Mouse (Mus musculus): ENCODE data around the gene Atf6b. TPM values are rescaled to one million over a fixed set of nuclear protein-coding genes. Genes with fewer than 3 reads are reported as not detected.

Gene Atf6b
- polyA plus RNA-seq, 1 experiment from 2014 or later: 17.8 TPM

- no peak overlapping the region for H3K4me2 ChIP-seq (ENCODE audit: low read depth, low read length)
- H3K9me3 ChIP-seq (replicated peaks; ENCODE audit: control insufficient read depth, low read length): no peaks in the 10 kb centered on the region
- H3K4me3 ChIP-seq (ENCODE audit: low read depth, low read length): no peak overlapping the region
- H3K36me3 ChIP-seq (ENCODE audit: control insufficient read depth, insufficient read depth): no peaks in the 10 kb centered on the region
- no peak overlapping the region for H3K27ac ChIP-seq (ENCODE audit: low read length)
- no peak overlapping the region for H3K9ac ChIP-seq (ENCODE audit: low read depth, low read length)
- peaks cover 45% of the 10 kb centered on the region for H3K27me3 ChIP-seq (ENCODE audit: control insufficient read depth, insufficient read depth, low read depth, low read length)
- no peaks in the 10 kb centered on the region for H3K4me1 ChIP-seq (ENCODE audit: control insufficient read depth, low read depth, low read length)
- 60% methylated on average over 12 of the region's 12 CpGs for WGBS (ENCODE audit: insufficient replicate concordance)
- no peak for ATAC-seq (ENCODE audit: low read depth)
Measured at GRCm38 (mm10) chr17:34676671-34677070, 29.7 kb downstream of the Atf6b start.

DNA sequence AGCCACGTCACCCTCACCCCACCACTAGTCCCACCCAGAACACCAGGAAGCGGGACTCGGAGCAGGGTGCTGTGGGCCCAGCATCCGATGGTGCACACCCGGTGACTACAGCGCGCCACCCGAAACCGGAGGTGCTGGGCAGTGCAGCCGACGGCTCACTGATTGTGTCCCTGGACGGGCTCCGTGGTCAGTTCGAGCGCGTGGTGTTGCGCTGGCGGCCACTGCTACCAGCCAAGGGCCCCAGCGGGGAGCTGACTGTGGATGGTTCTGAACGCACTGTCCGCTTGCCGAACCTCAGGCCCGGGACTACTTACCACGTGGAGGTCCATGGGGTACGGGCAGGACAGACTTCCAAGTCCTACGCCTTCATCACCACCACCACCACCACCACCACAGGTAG, 33.2 kb downstream of the Atf6b start:
- Histone ChIP-seq H3K27ac (ENCODE audit: low read length) (no peak overlapping the region), H3K27me3 (ENCODE audit: control insufficient read depth, insufficient read depth, low read depth, low read length) (peaks cover 22% of the 10 kb centered on the region)
- ATAC-seq (ENCODE audit: low read depth): no peak

DNA sequence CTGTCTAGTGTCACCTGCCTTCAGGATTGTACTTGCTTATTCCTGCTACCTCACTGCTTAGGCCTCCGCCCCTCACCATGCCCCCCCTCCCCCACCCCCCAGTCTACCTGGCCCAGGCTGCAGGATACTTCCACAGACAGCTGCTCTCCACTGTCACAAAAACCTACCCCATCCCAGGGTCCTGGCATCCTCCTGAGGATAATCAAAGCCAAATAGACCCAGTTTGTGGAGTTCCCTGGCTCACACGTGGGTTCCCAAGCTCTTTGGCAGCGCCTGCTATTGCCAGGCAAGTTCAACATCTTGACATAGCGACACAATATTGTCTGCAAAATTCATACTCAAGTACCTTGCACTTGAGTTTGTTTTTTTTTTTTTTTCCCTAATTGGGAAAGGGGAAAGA, 33.7 kb downstream of the Atf6b start:
- no peak for ATAC-seq (ENCODE audit: low read depth)
- no peaks in the 10 kb centered on the region for H3K36me3 ChIP-seq (ENCODE audit: control insufficient read depth, insufficient read depth)
- H3K4me1 ChIP-seq (ENCODE audit: control insufficient read depth, low read depth, low read length): no peaks in the 10 kb centered on the region
- WGBS (ENCODE audit: insufficient replicate concordance): 66% methylated on average over 4 of the region's 4 CpGs
- no peak overlapping the region for H3K27ac ChIP-seq (ENCODE audit: low read length)
- H3K9ac ChIP-seq (ENCODE audit: low read depth, low read length): no peak overlapping the region
- no peaks in the 10 kb centered on the region for H3K9me3 ChIP-seq (replicated peaks; ENCODE audit: control insufficient read depth, low read length)
- no peak overlapping the region for H3K4me3 ChIP-seq (ENCODE audit: low read depth, low read length)
- peaks cover 22% of the 10 kb centered on the region for H3K27me3 ChIP-seq (ENCODE audit: control insufficient read depth, insufficient read depth, low read depth, low read length)
- no peak overlapping the region for H3K4me2 ChIP-seq (ENCODE audit: low read depth, low read length)

More for the DNA sequence above, 33.2 kb downstream of the Atf6b start:
- H3K9ac ChIP-seq (ENCODE audit: low read depth, low read length): no peak overlapping the region
- H3K36me3 ChIP-seq (ENCODE audit: control insufficient read depth, insufficient read depth): no peaks in the 10 kb centered on the region
- H3K4me3 ChIP-seq (ENCODE audit: low read depth, low read length): no peak overlapping the region
- H3K4me1 ChIP-seq (ENCODE audit: control insufficient read depth, low read depth, low read length): no peaks in the 10 kb centered on the region
- H3K4me2 ChIP-seq (ENCODE audit: low read depth, low read length): no peak overlapping the region
- 69% methylated on average over 26 of the region's 26 CpGs for WGBS (ENCODE audit: insufficient replicate concordance)
- H3K9me3 ChIP-seq (replicated peaks; ENCODE audit: control insufficient read depth, low read length): no peaks in the 10 kb centered on the region

DNA sequence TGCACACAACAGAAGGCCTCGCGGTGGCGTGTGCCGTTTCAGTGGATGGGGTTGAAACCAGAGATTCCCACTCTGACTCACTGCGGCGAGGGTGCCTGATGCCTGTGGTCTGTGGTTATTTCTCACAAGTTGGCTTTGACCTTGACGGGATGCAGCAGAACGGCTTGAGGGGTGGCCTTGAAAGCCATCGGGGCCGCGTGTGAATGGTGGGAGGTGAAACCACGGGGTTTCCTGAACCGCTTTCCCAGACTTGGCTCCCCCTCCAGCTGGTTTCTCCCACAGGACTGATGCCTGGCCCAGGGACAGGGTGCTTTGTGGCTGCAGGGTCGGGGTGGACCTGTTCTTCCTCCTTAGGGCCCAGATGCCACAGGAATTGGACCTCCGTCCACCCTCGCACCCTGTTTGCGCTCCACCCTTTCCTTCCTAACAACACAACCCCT, 34.2 kb downstream of the Atf6b start:
- no peak overlapping the region for H3K4me2 ChIP-seq (ENCODE audit: low read depth, low read length)
- H3K9ac ChIP-seq (ENCODE audit: low read depth, low read length): no peak overlapping the region
- no peak overlapping the region for H3K4me3 ChIP-seq (ENCODE audit: low read depth, low read length)
- H3K27me3 ChIP-seq (ENCODE audit: control insufficient read depth, insufficient read depth, low read depth, low read length): peaks cover 22% of the 10 kb centered on the region
- no peak for ATAC-seq (ENCODE audit: low read depth)
- WGBS (ENCODE audit: insufficient replicate concordance): 15% methylated on average over 17 of the region's 17 CpGs
- H3K9me3 ChIP-seq (replicated peaks; ENCODE audit: control insufficient read depth, low read length): no peaks in the 10 kb centered on the region
- H3K27ac ChIP-seq (ENCODE audit: low read length): no peak overlapping the region
- no peaks in the 10 kb centered on the region for H3K36me3 ChIP-seq (ENCODE audit: control insufficient read depth, insufficient read depth)
- no peaks in the 10 kb centered on the region for H3K4me1 ChIP-seq (ENCODE audit: control insufficient read depth, low read depth, low read length)

GRCm38 (mm10) chr17:34681881-34682536, 35.1 kb downstream of the Atf6b start:
- H3K9me3 ChIP-seq (replicated peaks; ENCODE audit: control insufficient read depth, low read length): no peaks in the 10 kb centered on the region
- no peaks in the 10 kb centered on the region for H3K4me1 ChIP-seq (ENCODE audit: control insufficient read depth, low read depth, low read length)
- H3K9ac ChIP-seq (ENCODE audit: low read depth, low read length): no peak overlapping the region
- no peak for ATAC-seq (ENCODE audit: low read depth)
- no peak overlapping the region for H3K4me2 ChIP-seq (ENCODE audit: low read depth, low read length)
- H3K4me3 ChIP-seq (ENCODE audit: low read depth, low read length): no peak overlapping the region
- no peak overlapping the region for H3K27ac ChIP-seq (ENCODE audit: low read length)
- peaks cover 19% of the 10 kb centered on the region for H3K27me3 ChIP-seq (ENCODE audit: control insufficient read depth, insufficient read depth, low read depth, low read length)
- no peaks in the 10 kb centered on the region for H3K36me3 ChIP-seq (ENCODE audit: control insufficient read depth, insufficient read depth)
- WGBS (ENCODE audit: insufficient replicate concordance): 52% methylated on average over 11 of the region's 11 CpGs

DNA sequence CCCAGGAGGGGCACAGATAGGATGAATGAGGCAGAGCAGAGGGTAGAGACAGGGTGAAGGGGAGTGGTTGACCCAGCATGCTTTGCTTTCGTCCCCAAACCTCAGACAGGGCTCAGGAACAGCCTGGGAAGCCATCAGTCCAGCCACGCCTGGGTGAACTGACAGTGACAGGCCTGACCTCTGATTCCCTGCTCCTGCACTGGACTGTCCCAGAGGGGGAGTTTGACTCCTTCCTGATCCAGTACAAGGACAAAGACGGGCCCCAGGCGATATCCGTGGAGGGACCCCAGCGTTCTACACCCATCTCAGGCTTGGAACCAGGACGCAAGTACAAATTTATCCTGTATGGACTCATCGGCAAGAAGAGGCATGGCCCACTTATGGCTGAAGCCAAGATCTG, 36.2 kb downstream of the Atf6b start:
- H3K4me1 ChIP-seq (ENCODE audit: control insufficient read depth, low read depth, low read length): no peaks in the 10 kb centered on the region
- no peak for ATAC-seq (ENCODE audit: low read depth)
- H3K36me3 ChIP-seq (ENCODE audit: control insufficient read depth, insufficient read depth): no peaks in the 10 kb centered on the region
- 58% methylated on average over 8 of the region's 8 CpGs for WGBS (ENCODE audit: insufficient replicate concordance)
- no peak overlapping the region for H3K4me2 ChIP-seq (ENCODE audit: low read depth, low read length)
- peaks cover 17% of the 10 kb centered on the region for H3K27me3 ChIP-seq (ENCODE audit: control insufficient read depth, insufficient read depth, low read depth, low read length)
- no peaks in the 10 kb centered on the region for H3K9me3 ChIP-seq (replicated peaks; ENCODE audit: control insufficient read depth, low read length)
- H3K4me3 ChIP-seq (ENCODE audit: low read depth, low read length): no peak overlapping the region
- H3K27ac ChIP-seq (ENCODE audit: low read length): no peak overlapping the region
- H3K9ac ChIP-seq (ENCODE audit: low read depth, low read length): no peak overlapping the region

DNA sequence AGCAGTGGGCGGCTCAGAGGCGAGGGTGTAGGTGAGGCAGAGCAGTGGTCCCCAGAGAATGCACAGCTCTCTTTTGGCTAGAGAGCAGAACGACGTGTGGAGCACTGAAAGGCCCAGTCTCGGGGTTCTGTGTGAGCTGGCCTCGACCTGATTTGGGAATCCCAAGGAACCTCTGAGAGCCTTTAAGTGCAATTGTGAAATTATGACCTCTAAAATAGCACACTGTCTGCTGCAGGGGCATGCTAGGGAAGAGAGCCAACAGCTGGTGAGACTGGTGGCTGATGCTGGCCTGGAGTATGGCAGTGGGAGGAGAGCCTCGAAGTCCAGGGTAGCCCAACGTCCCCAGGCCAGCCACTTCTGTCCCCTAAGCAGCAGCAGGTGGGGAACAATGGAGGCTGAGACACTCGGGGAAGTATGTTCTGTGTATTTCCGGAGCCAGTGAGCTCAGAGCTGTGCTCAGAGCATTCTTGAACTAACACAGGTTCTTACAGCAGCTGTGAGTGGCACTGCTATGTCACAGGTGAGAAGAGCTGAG, 36.8 kb downstream of the Atf6b start:
- H3K4me3 ChIP-seq (ENCODE audit: low read depth, low read length): no peak overlapping the region
- no peaks in the 10 kb centered on the region for H3K9me3 ChIP-seq (replicated peaks; ENCODE audit: control insufficient read depth, low read length)
- H3K27me3 ChIP-seq (ENCODE audit: control insufficient read depth, insufficient read depth, low read depth, low read length): peaks cover 16% of the 10 kb centered on the region
- no peaks in the 10 kb centered on the region for H3K4me1 ChIP-seq (ENCODE audit: control insufficient read depth, low read depth, low read length)
- H3K4me2 ChIP-seq (ENCODE audit: low read depth, low read length): no peak overlapping the region
- 51% methylated on average over 10 of the region's 10 CpGs for WGBS (ENCODE audit: insufficient replicate concordance)
- no peak overlapping the region for H3K27ac ChIP-seq (ENCODE audit: low read length)
- H3K36me3 ChIP-seq (ENCODE audit: control insufficient read depth, insufficient read depth): no peaks in the 10 kb centered on the region
- ATAC-seq (ENCODE audit: low read depth): no peak
- H3K9ac ChIP-seq (ENCODE audit: low read depth, low read length): no peak overlapping the region

DNA sequence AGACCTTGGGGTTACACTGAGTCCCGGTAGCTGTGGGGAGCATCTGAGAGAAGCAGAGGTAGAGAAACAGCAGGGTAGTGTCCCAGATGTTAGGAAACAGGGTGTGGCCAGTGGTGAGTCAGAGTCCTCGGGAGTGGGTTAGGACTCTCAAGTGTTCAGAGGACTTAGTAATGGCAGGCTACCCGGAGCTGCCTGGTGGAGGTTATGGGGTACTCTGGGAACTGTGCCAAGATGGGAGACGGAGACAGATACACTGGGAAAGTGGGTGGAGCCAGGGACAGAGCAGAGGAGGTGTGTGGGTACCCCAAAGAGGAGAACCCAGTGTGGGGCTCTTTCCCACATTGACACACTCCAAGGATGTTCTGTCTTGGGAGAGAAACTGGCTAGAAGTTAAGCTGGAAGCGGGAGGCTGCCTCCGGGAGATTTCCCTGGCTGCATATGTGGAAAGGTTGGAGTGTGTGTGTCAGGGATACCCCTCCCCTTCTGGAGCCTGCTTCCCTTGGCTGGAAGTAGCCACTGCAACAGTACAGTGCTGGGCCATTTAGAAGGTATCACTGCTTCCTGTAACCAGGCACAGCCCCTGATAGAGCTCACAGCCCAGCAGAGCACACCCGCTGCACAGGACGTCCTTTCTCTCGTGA, 37.4 kb downstream of the Atf6b start:
- H3K4me1 ChIP-seq (ENCODE audit: control insufficient read depth, low read depth, low read length): no peaks in the 10 kb centered on the region
- no peaks in the 10 kb centered on the region for H3K9me3 ChIP-seq (replicated peaks; ENCODE audit: control insufficient read depth, low read length)
- H3K36me3 ChIP-seq (ENCODE audit: control insufficient read depth, insufficient read depth): no peaks in the 10 kb centered on the region
- WGBS (ENCODE audit: insufficient replicate concordance): 45% methylated on average over 9 of the region's 9 CpGs
- H3K4me2 ChIP-seq (ENCODE audit: low read depth, low read length): no peak overlapping the region
- no peak overlapping the region for H3K4me3 ChIP-seq (ENCODE audit: low read depth, low read length)
- peaks cover 10% of the 10 kb centered on the region for H3K27me3 ChIP-seq (ENCODE audit: control insufficient read depth, insufficient read depth, low read depth, low read length)
- H3K27ac ChIP-seq (ENCODE audit: low read length): no peak overlapping the region
- no peak for ATAC-seq (ENCODE audit: low read depth)
- H3K9ac ChIP-seq (ENCODE audit: low read depth, low read length): no peak overlapping the region

All from liver, embryonic 16.5 days (tissue).